Mouse (Mus musculus): ENCODE data around the gene Snx32.

The Snx32 gene

GRCm38 (mm10) chr19:5510031-5511026 lies at the start of gene Snx32:
TSS of gene Snx32 (minus strand) at chr19:5510538.
- DNase-seq (ENCODE audit: low read depth, low spot score), result peak; percentile 98

GRCm38 (mm10) chr19:5559631-5560456 lies 49.5 kb upstream of the Snx32 start:
- no peak for DNase-seq (ENCODE audit: low read depth, low spot score)

DNA sequence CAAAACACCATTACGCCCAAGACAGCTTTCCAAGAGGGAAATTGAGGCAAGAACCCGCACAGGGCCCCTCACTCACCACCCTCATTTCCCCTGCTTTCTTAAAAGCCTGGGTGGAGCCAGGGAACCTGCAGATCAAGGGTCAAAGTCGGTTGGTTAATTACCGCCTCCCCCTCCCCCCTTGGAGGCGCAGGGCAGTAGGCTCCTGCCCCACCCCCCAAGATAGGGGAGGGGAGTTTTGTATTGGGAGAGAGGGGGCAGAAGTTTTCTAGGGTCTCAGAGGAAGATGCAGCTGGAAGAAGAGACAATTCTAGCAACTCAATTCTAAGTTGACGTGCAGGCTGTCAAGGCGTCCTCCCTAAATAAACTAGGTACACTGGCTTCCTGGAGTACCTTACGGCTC lies 48.9 kb upstream of the Snx32 start:
- no peak for DNase-seq (ENCODE audit: low read depth, low spot score)

DNA sequence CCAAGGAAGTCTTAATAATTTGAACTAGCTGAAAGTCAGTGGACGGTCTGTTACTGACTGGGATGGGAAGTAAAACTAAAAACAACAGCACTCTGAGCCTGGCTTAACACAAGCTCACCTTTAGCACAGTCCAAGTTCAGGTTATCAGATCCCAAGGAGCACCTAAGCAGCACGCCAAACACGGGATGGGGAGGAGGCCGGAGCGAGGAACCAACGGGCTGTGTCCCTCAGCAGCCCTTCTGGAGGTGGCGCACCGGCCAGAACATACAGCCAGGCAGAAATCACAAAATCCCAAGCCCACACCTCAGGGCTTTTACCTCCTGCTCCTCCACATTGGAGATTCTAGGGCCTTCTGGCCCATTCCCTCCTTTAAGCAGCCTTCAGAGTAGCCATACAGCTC lies 48.4 kb upstream of the Snx32 start:
- DNase-seq (ENCODE audit: low read depth, low spot score), result no peak

DNA sequence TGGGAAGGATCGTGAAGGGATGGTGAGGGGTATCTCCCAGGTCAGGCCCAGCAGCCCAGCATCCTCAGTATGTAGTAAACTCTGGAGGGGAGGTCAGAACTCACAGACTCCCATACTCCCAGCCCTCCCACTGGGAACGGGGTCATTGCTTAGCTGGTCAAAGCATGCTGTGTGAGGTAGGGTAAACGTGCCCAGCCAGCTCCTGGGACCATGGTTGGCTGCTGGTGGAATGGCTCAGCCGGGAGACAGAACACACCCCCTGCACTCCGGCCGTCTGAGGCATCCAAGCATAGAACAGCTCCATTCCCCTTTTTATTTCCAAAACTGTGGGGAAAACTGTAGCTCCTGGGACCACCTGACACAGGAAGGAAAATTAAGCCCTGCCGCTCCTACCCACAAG lies 47.8 kb upstream of the Snx32 start:
- no peak for DNase-seq (ENCODE audit: low read depth, low spot score)

DNA sequence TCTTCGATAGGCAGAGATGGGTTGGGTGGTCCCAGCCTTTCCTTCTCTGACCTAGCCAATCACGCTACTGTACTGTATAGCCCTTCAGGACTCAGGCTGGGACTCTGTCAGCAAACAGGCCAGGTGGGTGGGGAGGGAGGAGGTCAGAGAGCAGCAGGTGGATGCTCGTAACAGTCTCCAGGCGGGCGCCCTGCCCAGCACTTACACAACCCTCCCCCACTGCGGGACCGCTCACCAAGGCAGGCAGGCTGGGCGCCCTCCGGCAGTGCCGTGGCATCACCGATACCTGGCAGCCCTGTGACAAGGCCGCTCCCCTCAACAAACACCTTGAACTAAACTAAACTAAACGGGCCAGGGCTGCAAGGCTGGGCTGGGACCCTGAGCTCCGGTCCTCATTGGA lies 43.9 kb upstream of the Snx32 start:
- DNase-seq (ENCODE audit: low read depth, low spot score), result no peak

DNA sequence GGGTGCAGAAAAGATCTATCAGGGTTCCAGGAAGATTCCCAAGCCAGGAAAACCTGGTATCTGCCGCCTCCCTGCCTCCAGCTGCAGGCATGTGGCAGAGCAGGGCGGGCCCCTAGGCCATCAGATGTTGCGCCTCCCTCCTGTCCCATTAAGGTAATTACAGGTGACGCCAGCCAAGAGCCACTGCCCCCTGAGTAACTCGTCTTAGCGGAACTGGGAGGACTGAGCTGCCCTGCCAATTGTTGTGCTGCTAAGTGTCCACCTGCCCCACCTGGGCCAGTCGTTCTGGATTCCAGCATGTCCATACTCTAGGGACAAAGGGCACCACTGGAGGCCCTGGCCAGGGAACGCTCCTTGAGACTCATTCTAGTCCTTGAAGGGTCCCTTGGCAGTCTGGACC lies 43.5 kb upstream of the Snx32 start:
- DNase-seq (ENCODE audit: low read depth, low spot score), result no peak

DNA sequence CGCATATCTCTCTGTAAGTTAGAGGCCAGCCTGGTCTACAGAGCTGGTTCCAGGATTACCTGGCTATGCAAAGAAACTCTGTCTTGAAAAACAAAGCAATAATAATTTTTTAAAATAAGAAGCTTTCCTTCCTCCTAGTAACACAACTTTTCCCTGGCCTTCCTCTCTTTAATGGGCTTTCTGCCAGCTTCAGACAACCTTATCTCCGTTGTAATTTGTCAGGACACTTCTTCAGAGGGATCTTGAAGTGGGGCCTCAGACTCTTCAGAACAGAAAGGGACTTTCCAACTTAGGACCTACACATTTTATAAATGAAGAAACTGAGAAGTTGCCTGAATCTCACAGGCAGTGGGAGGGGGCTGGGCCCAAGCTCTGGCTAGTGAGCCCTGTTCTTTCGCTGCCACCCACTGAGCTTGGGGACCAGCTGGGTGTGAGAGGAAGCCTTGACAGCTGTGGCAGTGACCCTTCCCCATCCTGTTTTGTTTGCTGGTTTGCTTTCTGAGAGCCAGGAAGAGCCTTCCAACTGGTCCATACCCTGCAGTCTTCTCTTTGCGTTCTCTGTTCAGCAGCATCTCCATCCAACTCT lies 37.2 kb upstream of the Snx32 start:
- no peak for DNase-seq (ENCODE audit: low read depth, low spot score)

DNA sequence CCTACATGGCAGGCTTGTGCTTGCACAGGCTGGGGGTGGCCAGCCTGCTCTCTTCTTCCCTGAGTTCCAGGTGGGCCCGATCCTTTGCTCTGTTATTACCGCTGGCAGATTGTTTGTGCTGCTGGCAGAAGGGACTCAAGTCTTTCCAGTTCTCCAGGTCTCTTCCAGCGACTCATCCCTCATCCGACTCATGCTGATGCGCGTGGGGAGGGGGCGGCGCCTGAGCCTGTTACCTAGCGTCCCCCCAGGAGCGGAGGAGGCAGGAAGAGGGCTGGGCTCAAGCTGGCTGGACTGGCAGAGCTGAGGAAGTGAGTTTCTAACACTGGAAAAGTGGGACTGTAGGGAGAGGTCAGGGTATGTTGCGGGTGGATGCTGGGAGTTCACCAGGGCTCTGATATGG lies 33.7 kb upstream of the Snx32 start:
- no peak for DNase-seq (ENCODE audit: low read depth, low spot score)

GRCm38 (mm10) chr19:5543362-5543761 lies 33.0 kb upstream of the Snx32 start:
- DNase-seq (ENCODE audit: low read depth, low spot score), result no peak

- no peak for DNase-seq (ENCODE audit: low read depth, low spot score)
Observed at GRCm38 (mm10) chr19:5538786-5539185, 28.4 kb upstream of the Snx32 start.

- no peak for DNase-seq (ENCODE audit: low read depth, low spot score)
Observed at GRCm38 (mm10) chr19:5532520-5532919, 22.2 kb upstream of the Snx32 start.

GRCm38 (mm10) chr19:5530138-5530524 lies 19.8 kb upstream of the Snx32 start:
- no peak for DNase-seq (ENCODE audit: low read depth, low spot score)

GRCm38 (mm10) chr19:5529325-5530137 lies 19.2 kb upstream of the Snx32 start:
- peak; percentile 81 for DNase-seq (ENCODE audit: low read depth, low spot score)

GRCm38 (mm10) chr19:5525204-5525603 lies 14.9 kb upstream of the Snx32 start:
- no peak for DNase-seq (ENCODE audit: low read depth, low spot score)

DNA sequence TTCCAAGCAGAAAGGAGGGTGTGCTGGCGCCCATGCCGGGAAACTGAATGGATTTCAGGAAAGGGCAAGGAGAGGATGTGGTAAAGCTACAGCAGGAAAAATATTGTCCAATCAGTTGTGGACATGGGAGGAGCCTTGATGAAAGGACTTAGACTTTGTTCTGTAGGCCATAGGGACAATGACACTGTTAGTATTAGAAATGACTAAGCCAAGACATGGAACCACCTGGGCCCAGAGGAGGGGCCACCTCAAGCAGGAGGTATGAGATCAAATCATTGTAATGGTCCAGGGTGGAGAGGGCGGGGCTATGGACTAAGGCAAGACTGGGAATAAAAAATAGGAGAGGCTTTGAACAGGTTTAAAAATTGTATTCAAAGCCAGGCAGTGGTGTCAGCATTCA lies 8.4 kb upstream of the Snx32 start:
- DNase-seq (ENCODE audit: low read depth, low spot score), result no peak

- DNase-seq (ENCODE audit: low read depth, low spot score), result no peak
Observed at GRCm38 (mm10) chr19:5516906-5517505, 6.7 kb upstream of the Snx32 start.

- DNase-seq (ENCODE audit: low read depth, low spot score), result no peak
Observed at GRCm38 (mm10) chr19:5515840-5516777, 5.8 kb upstream of the Snx32 start.

- no peak for DNase-seq (ENCODE audit: low read depth, low spot score)
Observed at GRCm38 (mm10) chr19:5513005-5513349, 2.6 kb upstream of the Snx32 start.
